Comparison of ENCODE assay signal across 10 mouse cellular contexts in the genomic region with DNA sequence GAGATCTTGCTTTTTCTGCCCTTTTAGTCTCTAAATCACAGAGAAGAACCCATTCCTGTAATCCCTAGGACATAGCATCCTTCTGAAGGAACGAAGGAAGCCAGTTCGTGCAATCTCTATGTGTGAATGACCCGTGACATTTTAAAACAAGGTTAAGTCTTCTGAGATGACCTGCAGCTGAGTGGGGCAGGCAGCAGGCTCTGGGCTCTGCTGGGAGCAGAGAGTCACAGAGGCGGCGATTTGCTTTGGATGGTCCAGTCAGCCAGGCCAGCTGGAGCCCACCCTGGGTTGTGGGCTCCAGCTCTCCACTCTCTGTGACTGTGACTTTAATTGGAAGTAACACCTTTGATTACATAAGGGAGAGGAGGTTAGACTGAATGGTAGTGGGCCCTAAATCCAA.
DNase-seq lines count a peak whose midpoint lies in the region; ATAC-seq and TF ChIP-seq lines count a peak whose summit lies in the region.
"Had no signal": no experiment of that assay in that cellular context is flagged by ENCODE, and none has a peak within 500 bp of the region (broad histone marks: within the 10 kb centered on the region; RNA-seq: fewer than 3 reads in every experiment).

No protein-coding gene starts in this region.

- H3K4me3 ChIP-seq in lung, embryonic 16.5 days (ENCODE audit: low read length), result no peak overlapping the region
- H3K4me3 ChIP-seq in forebrain, embryonic 15.5 days, result peak overlapping the region; percentile 28
- no peak overlapping the region for H3K4me3 ChIP-seq in midbrain, embryonic 11.5 days (ENCODE audit: low read depth, low read length)
- no peak overlapping the region for H3K4me3 ChIP-seq in stomach, postnatal 0 days (ENCODE audit: low read depth, low read length)
- H3K4me3 ChIP-seq: lung, embryonic 15.5 days had no signal

- no peak overlapping the region for H3K27ac ChIP-seq in lung, embryonic 16.5 days (ENCODE audit: low read length)
- peak overlapping the region; percentile 91 for H3K27ac ChIP-seq in forebrain, embryonic 15.5 days (replicated peaks)
- peak overlapping the region; percentile 75 for H3K27ac ChIP-seq in midbrain, embryonic 11.5 days (ENCODE audit: low read depth, low read length)
- no peak overlapping the region for H3K27ac ChIP-seq in stomach, postnatal 0 days (replicated peaks)
- H3K27ac ChIP-seq: lung, embryonic 15.5 days had no signal

- H3K36me3 ChIP-seq in lung, embryonic 16.5 days (ENCODE audit: control insufficient read depth, insufficient read depth, low read length), result no peaks in the 10 kb centered on the region
- no peaks in the 10 kb centered on the region for H3K36me3 ChIP-seq in forebrain, embryonic 15.5 days
- H3K36me3 ChIP-seq in midbrain, embryonic 11.5 days (ENCODE audit: control insufficient read depth, insufficient read depth, low read length), result no peaks in the 10 kb centered on the region
- no peaks in the 10 kb centered on the region for H3K36me3 ChIP-seq in stomach, postnatal 0 days (ENCODE audit: control insufficient read depth, insufficient read depth, low read length)
- H3K36me3 ChIP-seq: lung, embryonic 15.5 days had no signal

- no peak for ATAC-seq in lung, embryonic 16.5 days (ENCODE audit: low read depth)
- peak; percentile 47 for ATAC-seq in forebrain, embryonic 15.5 days (replicated peaks)
- ATAC-seq in midbrain, embryonic 11.5 days (ENCODE audit: low FRiP score), result peak; percentile 80
- ATAC-seq in stomach, postnatal 0 days (ENCODE audit: low FRiP score, low TSS enrichment), result 0 out of 2 replicates have a peak, but pooled peaks have one; percentile 19

- TF ChIP-seq CTCF in stomach, postnatal 0 days (IDR thresholded peaks at IDR 0.05; ENCODE audit: low read depth), result no peak

- H3K9ac ChIP-seq in lung, embryonic 16.5 days (ENCODE audit: low read length), result no peak overlapping the region
- peak overlapping the region; percentile 39 for H3K9ac ChIP-seq in forebrain, embryonic 15.5 days (replicated peaks)
- H3K9ac ChIP-seq in midbrain, embryonic 11.5 days (ENCODE audit: low read length), result peak overlapping the region; percentile 64
- H3K9ac ChIP-seq in stomach, postnatal 0 days (ENCODE audit: low read length), result no peak overlapping the region
- H3K9ac ChIP-seq: lung, embryonic 15.5 days had no signal

- 23% methylated on average over 5 of the region's 5 CpGs for WGBS in lung, embryonic 16.5 days
- WGBS in forebrain, embryonic 15.5 days, result 6% methylated on average over 5 of the region's 5 CpGs
- 1% methylated on average over 5 of the region's 5 CpGs for WGBS in midbrain, embryonic 11.5 days
- 30% methylated on average over 5 of the region's 5 CpGs for WGBS in stomach, postnatal 0 days

- no peak for DNase-seq in lung, postnatal 25 days (ENCODE audit: low spot score)
- peak; percentile 93 for DNase-seq in midbrain, embryonic 11.5 days (ENCODE audit: low spot score, missing footprints)
- no peak for DNase-seq in stomach, postnatal 0 days (ENCODE audit: low spot score)
- DNase-seq in right cerebral cortex, adult 2 months (ENCODE audit: low spot score in 2 of 2), result no peak
- DNase-seq in frontal cortex, postnatal 25 days (ENCODE audit: low spot score in 2 of 2), result no peak
- no peak for DNase-seq in adrenal gland, postnatal 10 days
- DNase-seq: cerebellum, adult 9-10 months had no signal

- H3K27me3 ChIP-seq in lung, embryonic 16.5 days (ENCODE audit: control insufficient read depth, insufficient read depth, low read depth, low read length), result no peaks in the 10 kb centered on the region
- no peaks in the 10 kb centered on the region for H3K27me3 ChIP-seq in forebrain, embryonic 15.5 days
- no peaks in the 10 kb centered on the region for H3K27me3 ChIP-seq in midbrain, embryonic 11.5 days (ENCODE audit: control insufficient read depth, insufficient read depth, low read length)
- H3K27me3 ChIP-seq in stomach, postnatal 0 days (ENCODE audit: control insufficient read depth, insufficient read depth, low read length), result no peaks in the 10 kb centered on the region
- H3K27me3 ChIP-seq: lung, embryonic 15.5 days had no signal

- peak overlapping the region; percentile 6; the same call in 1 of the 2 replicates for H3K4me2 ChIP-seq in lung, embryonic 16.5 days (ENCODE audit: low read depth, low read length)
- H3K4me2 ChIP-seq in forebrain, embryonic 15.5 days (replicated peaks), result peak overlapping the region; percentile 50
- H3K4me2 ChIP-seq in midbrain, embryonic 11.5 days, result peak overlapping the region; percentile 8
- no peak overlapping the region for H3K4me2 ChIP-seq in stomach, postnatal 0 days (replicated peaks; ENCODE audit: low read depth)

- no peaks in the 10 kb centered on the region for H3K9me3 ChIP-seq in lung, embryonic 16.5 days (ENCODE audit: control insufficient read depth, low read length)
- H3K9me3 ChIP-seq in forebrain, embryonic 15.5 days, result no peaks in the 10 kb centered on the region
- H3K9me3 ChIP-seq in midbrain, embryonic 11.5 days (ENCODE audit: control insufficient read depth, low read length), result no peaks in the 10 kb centered on the region
- H3K9me3 ChIP-seq in stomach, postnatal 0 days (ENCODE audit: control insufficient read depth, low read length), result no peaks in the 10 kb centered on the region
- H3K9me3 ChIP-seq: lung, embryonic 15.5 days had no signal

- TF ChIP-seq EP300 in stomach, postnatal 0 days (optimal IDR thresholded peaks at IDR 0.05), result no peak

- 0 out of 2 replicates have a peak, but pooled peaks cover 3% of the 10 kb centered on the region for H3K4me1 ChIP-seq in lung, embryonic 16.5 days (replicated peaks; ENCODE audit: control insufficient read depth, insufficient read depth, low read length)
- peaks cover 17% of the 10 kb centered on the region for H3K4me1 ChIP-seq in forebrain, embryonic 15.5 days
- H3K4me1 ChIP-seq in midbrain, embryonic 11.5 days (ENCODE audit: control insufficient read depth, insufficient read depth, low read length), result peaks cover 16% of the 10 kb centered on the region
- no peaks in the 10 kb centered on the region for H3K4me1 ChIP-seq in stomach, postnatal 0 days (replicated peaks; ENCODE audit: control insufficient read depth, insufficient read depth)

Comparison
In these comparisons a context has a peak if more than half of its experiments do, and no peak if none do; other contexts are left out.
1. H3K27ac ChIP-seq: peak in forebrain, embryonic 15.5 days (single experiment) and midbrain, embryonic 11.5 days (single experiment); none in lung, embryonic 16.5 days (single experiment) and stomach, postnatal 0 days (single experiment).
2. H3K9ac ChIP-seq: peak in forebrain, embryonic 15.5 days (single experiment) and midbrain, embryonic 11.5 days (single experiment); none in lung, embryonic 16.5 days (single experiment) and stomach, postnatal 0 days (single experiment).